Mouse (Mus musculus): ENCODE measurements around the gene Mmab. TPM values are rescaled to one million over a fixed set of nuclear protein-coding genes. Genes with fewer than 3 reads are reported as not detected.

Gene Mmab
- polyA plus RNA-seq, 1 experiment: 18.7 TPM

- no peak overlapping the region for H3K4me3 ChIP-seq (ENCODE audit: insufficient read depth, low read depth, low read length)
- no peak for DNase-seq
- H3K27me3 ChIP-seq (replicated peaks; ENCODE audit: control insufficient read depth, insufficient read depth, low read length): no peaks in the 10 kb centered on the region
- TF ChIP-seq POLR2A (IDR thresholded peaks at IDR 0.05; ENCODE audit: low read depth, low read length) (no peak), CTCF (conservative IDR thresholded peaks at IDR 0.05; ENCODE audit: insufficient read depth, insufficient read length, low read depth, low read length) (no peak)
- no peaks in the 10 kb centered on the region for H3K36me3 ChIP-seq (ENCODE audit: control insufficient read depth, insufficient read depth, low read length)
- 58% methylated on average over 3 of the region's 3 CpGs for WGBS
- 0 out of 2 replicates have a peak, but pooled peaks cover 3% of the 10 kb centered on the region for H3K4me1 ChIP-seq (ENCODE audit: control insufficient read depth, insufficient read depth, low read length)
- no peak overlapping the region for H3K27ac ChIP-seq (ENCODE audit: insufficient read depth, low read depth, low read length)
Observed at GRCm38 (mm10) chr5:114470359-114470758, 26.5 kb upstream of the Mmab start.

GRCm38 (mm10) chr5:114468007-114468406 is 24.1 kb upstream of the Mmab start:
- Histone ChIP-seq H3K36me3 (ENCODE audit: control insufficient read depth, insufficient read depth, low read length) (no peaks in the 10 kb centered on the region), H3K27ac (ENCODE audit: insufficient read depth, low read depth, low read length) (no peak overlapping the region), H3K27me3 (replicated peaks; ENCODE audit: control insufficient read depth, insufficient read depth, low read length) (no peaks in the 10 kb centered on the region), H3K4me3 (ENCODE audit: insufficient read depth, low read depth, low read length) (no peak overlapping the region), H3K4me1 (ENCODE audit: control insufficient read depth, insufficient read depth, low read length) (0 out of 2 replicates have a peak, but pooled peaks cover 3% of the 10 kb centered on the region)
- DNase-seq: no peak
- no peak for TF ChIP-seq CTCF (conservative IDR thresholded peaks at IDR 0.05; ENCODE audit: insufficient read depth, insufficient read length, low read depth, low read length)
- no peak for TF ChIP-seq POLR2A (IDR thresholded peaks at IDR 0.05; ENCODE audit: low read depth, low read length)
- WGBS: 83% methylated on average over 4 of the region's 4 CpGs

- H3K4me1 ChIP-seq (ENCODE audit: control insufficient read depth, insufficient read depth, low read length): 0 out of 2 replicates have a peak, but pooled peaks cover 3% of the 10 kb centered on the region
- TF ChIP-seq CTCF (conservative IDR thresholded peaks at IDR 0.05; ENCODE audit: insufficient read depth, insufficient read length, low read depth, low read length) (no peak), POLR2A (IDR thresholded peaks at IDR 0.05; ENCODE audit: low read depth, low read length) (no peak)
- no peak overlapping the region for H3K4me3 ChIP-seq (ENCODE audit: insufficient read depth, low read depth, low read length)
- 4% methylated on average over 13 of the region's 13 CpGs for WGBS
- H3K36me3 ChIP-seq (ENCODE audit: control insufficient read depth, insufficient read depth, low read length): no peaks in the 10 kb centered on the region
- no peak overlapping the region for H3K27ac ChIP-seq (ENCODE audit: insufficient read depth, low read depth, low read length)
- DNase-seq: peak; percentile 64
- H3K27me3 ChIP-seq (replicated peaks; ENCODE audit: control insufficient read depth, insufficient read depth, low read length): no peaks in the 10 kb centered on the region
Observed at GRCm38 (mm10) chr5:114467430-114467829, 23.6 kb upstream of the Mmab start.

GRCm38 (mm10) chr5:114467019-114467418 is 23.2 kb upstream of the Mmab start:
- TF ChIP-seq POLR2A (IDR thresholded peaks at IDR 0.05; ENCODE audit: low read depth, low read length) (no peak), CTCF (conservative IDR thresholded peaks at IDR 0.05; ENCODE audit: insufficient read depth, insufficient read length, low read depth, low read length) (no peak)
- 12% methylated on average over 11 of the region's 11 CpGs for WGBS
- no peak for DNase-seq
- Histone ChIP-seq H3K4me3 (ENCODE audit: insufficient read depth, low read depth, low read length) (no peak overlapping the region), H3K4me1 (ENCODE audit: control insufficient read depth, insufficient read depth, low read length) (0 out of 2 replicates have a peak, but pooled peaks cover 3% of the 10 kb centered on the region), H3K36me3 (ENCODE audit: control insufficient read depth, insufficient read depth, low read length) (no peaks in the 10 kb centered on the region), H3K27ac (ENCODE audit: insufficient read depth, low read depth, low read length) (no peak overlapping the region), H3K27me3 (replicated peaks; ENCODE audit: control insufficient read depth, insufficient read depth, low read length) (no peaks in the 10 kb centered on the region)

GRCm38 (mm10) chr5:114465641-114466040 is 21.8 kb upstream of the Mmab start:
- 0 out of 2 replicates have a peak, but pooled peaks cover 3% of the 10 kb centered on the region for H3K4me1 ChIP-seq (ENCODE audit: control insufficient read depth, insufficient read depth, low read length)
- no peaks in the 10 kb centered on the region for H3K27me3 ChIP-seq (replicated peaks; ENCODE audit: control insufficient read depth, insufficient read depth, low read length)
- no peak overlapping the region for H3K4me3 ChIP-seq (ENCODE audit: insufficient read depth, low read depth, low read length)
- no peaks in the 10 kb centered on the region for H3K36me3 ChIP-seq (ENCODE audit: control insufficient read depth, insufficient read depth, low read length)
- 80% methylated on average over 7 of the region's 7 CpGs for WGBS
- no peak overlapping the region for H3K27ac ChIP-seq (ENCODE audit: insufficient read depth, low read depth, low read length)
- no peak for TF ChIP-seq POLR2A (IDR thresholded peaks at IDR 0.05; ENCODE audit: low read depth, low read length)
- no peak for TF ChIP-seq CTCF (conservative IDR thresholded peaks at IDR 0.05; ENCODE audit: insufficient read depth, insufficient read length, low read depth, low read length)
- DNase-seq: peak; percentile 18

GRCm38 (mm10) chr5:114464561-114464960 is 20.7 kb upstream of the Mmab start:
- H3K4me1 ChIP-seq (ENCODE audit: control insufficient read depth, insufficient read depth, low read length): 0 out of 2 replicates have a peak, but pooled peaks cover 3% of the 10 kb centered on the region
- 79% methylated on average over 2 of the region's 2 CpGs for WGBS
- TF ChIP-seq POLR2A (IDR thresholded peaks at IDR 0.05; ENCODE audit: low read depth, low read length) (no peak), CTCF (conservative IDR thresholded peaks at IDR 0.05; ENCODE audit: insufficient read depth, insufficient read length, low read depth, low read length) (no peak)

GRCm38 (mm10) chr5:114462067-114463040 is 18.5 kb upstream of the Mmab start:
- H3K36me3 ChIP-seq (ENCODE audit: control insufficient read depth, insufficient read depth, low read length): no peaks in the 10 kb centered on the region
- TF ChIP-seq POLR2A (IDR thresholded peaks at IDR 0.05; ENCODE audit: low read depth, low read length): no peak
- no peak for TF ChIP-seq CTCF (conservative IDR thresholded peaks at IDR 0.05; ENCODE audit: insufficient read depth, insufficient read length, low read depth, low read length)
- peak; percentile 80 for DNase-seq
- 77% methylated on average over 24 of the region's 24 CpGs for WGBS
- H3K27me3 ChIP-seq (replicated peaks; ENCODE audit: control insufficient read depth, insufficient read depth, low read length): no peaks in the 10 kb centered on the region
- no peak overlapping the region for H3K4me3 ChIP-seq (ENCODE audit: insufficient read depth, low read depth, low read length)
- no peaks in the 10 kb centered on the region for H3K4me1 ChIP-seq (ENCODE audit: control insufficient read depth, insufficient read depth, low read length)
- H3K27ac ChIP-seq (ENCODE audit: insufficient read depth, low read depth, low read length): peak overlapping the region; percentile 6; the same call in 1 of the 2 replicates

More at GRCm38 (mm10) chr5:114464561-114464960, 20.7 kb upstream of the Mmab start:
- H3K27me3 ChIP-seq (replicated peaks; ENCODE audit: control insufficient read depth, insufficient read depth, low read length): no peaks in the 10 kb centered on the region
- DNase-seq: no peak
- H3K4me3 ChIP-seq (ENCODE audit: insufficient read depth, low read depth, low read length): no peak overlapping the region
- no peaks in the 10 kb centered on the region for H3K36me3 ChIP-seq (ENCODE audit: control insufficient read depth, insufficient read depth, low read length)
- no peak overlapping the region for H3K27ac ChIP-seq (ENCODE audit: insufficient read depth, low read depth, low read length)
